Mouse (Mus musculus) midbrain, embryonic 16.5 days (tissue): ENCODE data around the gene Tspo. TPM values are rescaled to one million over a fixed set of nuclear protein-coding genes. Genes with fewer than 3 reads are reported as not detected.

Experiments used
- ATAC-seq: fragments of 200-750 bp; cut with Nextera tagmentation; 2 replicates; pipeline ENCODE4 v1.8.0; 2017; ENCODE audit warnings: moderate TSS enrichment
- H3K27ac ChIP-seq: fragments of 300-500 bp; sonication (generic); 2 replicates; pipeline ENCODE4 v1.5.1; 2014; ENCODE audit warnings: mild to moderate bottlenecking, low read length, mixed read lengths
- H3K27me3 ChIP-seq: fragments of 300-500 bp; sonication (generic); 2 replicates; pipeline ENCODE4 v1.6.1; 2014; ENCODE audit warnings: low read depth, low read length, mixed read lengths; ENCODE audit not compliant: control insufficient read depth, insufficient read depth
- H3K36me3 ChIP-seq: fragments of 300-500 bp; sonication (generic); 2 replicates; pipeline ENCODE4 v1.6.1; 2014; ENCODE audit warnings: mild to moderate bottlenecking, low read length, moderate library complexity, mixed read lengths; ENCODE audit not compliant: control insufficient read depth, insufficient read depth
- H3K4me1 ChIP-seq: fragments of 300-500 bp; sonication (generic); 2 replicates; pipeline ENCODE4 v1.6.1; 2014; ENCODE audit warnings: mild to moderate bottlenecking, low read length, mixed read lengths; ENCODE audit not compliant: control insufficient read depth, insufficient read depth
- H3K4me2 ChIP-seq: fragments of 300-500 bp; sonication (generic); 2 replicates; pipeline ENCODE4 v1.6.1; 2014; ENCODE audit warnings: mild to moderate bottlenecking, low read length, mixed read lengths
- H3K4me3 ChIP-seq: fragments of 300-500 bp; sonication (generic); 2 replicates; pipeline ENCODE4 v1.5.1; 2014; ENCODE audit warnings: low read depth, mild to moderate bottlenecking, low read length, moderate library complexity, mixed read lengths
- H3K9ac ChIP-seq: fragments of 300-500 bp; sonication (generic); 2 replicates; pipeline ENCODE4 v1.6.1; 2014; ENCODE audit warnings: low read depth, low read length, mixed read lengths
- H3K9me3 ChIP-seq: fragments of 300-500 bp; sonication (generic); replicated peaks from 2 replicates; pipeline ENCODE4 v1.6.1; 2014; ENCODE audit warnings: mild to moderate bottlenecking, low read length, mixed read lengths; ENCODE audit not compliant: control insufficient read depth, poor library complexity, severe bottlenecking
- whole genome bisulfite sequencing: fragments of 180-500 bp; shearing (Covaris S2); extraction: QIAGEN DNeasy Blood & Tissue Kit; methylation state at CpG from one replicate; pipeline ENCODE4 v1.1.7; 2014; 5-methylcytosine and 5-hydroxymethylcytosine counted together
- polyA plus RNA-seq: library from polyadenylated mRNA; unstranded; fragments of >200 nt; fragmentation: Nextera tagmentation; extraction: Ambion mirVana; gene quantifications from 2 replicates; pipeline ENCODE4 v1.2.1, GENCODE M21; 2015

Gene Tspo
- polyA plus RNA-seq, 1 experiment from 2014 or later = 5.8 TPM

- peaks cover 24% of the 10 kb centered on the region for H3K27me3 ChIP-seq
- H3K9me3 ChIP-seq = no peaks in the 10 kb centered on the region
- peak overlapping the region; percentile 55 for H3K9ac ChIP-seq
- no peaks in the 10 kb centered on the region for H3K36me3 ChIP-seq
- no peak overlapping the region for H3K27ac ChIP-seq
- H3K4me2 ChIP-seq = peak overlapping the region; percentile 89
- 1% methylated on average over 26 of the region's 26 CpGs for whole genome bisulfite sequencing
- peaks cover 16% of the 10 kb centered on the region for H3K4me1 ChIP-seq
- peak overlapping the region; percentile 45 for H3K4me3 ChIP-seq
- ATAC-seq = no peak
Observed at GRCm38 (mm10) chr15:83527092-83527437, 36.3 kb upstream of the Tspo start.

- Histone ChIP-seq H3K9me3 (no peaks in the 10 kb centered on the region), H3K4me3 (no peak overlapping the region), H3K9ac (no peak overlapping the region), H3K4me1 (peaks cover 16% of the 10 kb centered on the region), H3K27me3 (peaks cover 24% of the 10 kb centered on the region), H3K27ac (no peak overlapping the region), H3K36me3 (no peaks in the 10 kb centered on the region), H3K4me2 (no peak overlapping the region)
- ATAC-seq = no peak
- WGBS = 68% methylated on average over 2 of the region's 2 CpGs
Observed at GRCm38 (mm10) chr15:83527747-83528146, 35.6 kb upstream of the Tspo start.

DNA sequence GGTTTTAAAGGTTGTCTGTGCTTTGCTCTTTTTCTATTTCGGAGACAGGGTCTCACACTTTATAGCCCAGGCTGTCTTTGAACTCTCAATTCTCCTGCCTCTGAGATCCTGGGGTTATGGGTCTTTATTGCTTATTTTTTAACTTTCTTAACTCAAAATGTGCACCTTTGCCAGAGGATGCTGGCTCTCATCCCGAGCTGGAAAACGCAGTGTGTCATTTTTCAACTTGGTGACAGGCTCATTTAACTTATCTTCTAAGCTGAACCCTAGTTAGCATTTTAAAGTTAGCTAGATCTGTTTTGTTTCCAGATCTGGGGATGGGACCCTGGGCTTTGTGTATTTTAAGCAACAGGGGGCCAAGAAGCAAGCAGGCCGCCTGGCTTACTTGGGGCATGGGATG lies 34.5 kb upstream of the Tspo start:
- peaks cover 24% of the 10 kb centered on the region for H3K27me3 ChIP-seq
- H3K36me3 ChIP-seq = no peaks in the 10 kb centered on the region
- 76% methylated on average over 4 of the region's 4 CpGs for WGBS
- H3K4me2 ChIP-seq = no peak overlapping the region
- no peak overlapping the region for H3K27ac ChIP-seq
- H3K4me1 ChIP-seq = peaks cover 10% of the 10 kb centered on the region
- no peaks in the 10 kb centered on the region for H3K9me3 ChIP-seq
- no peak overlapping the region for H3K4me3 ChIP-seq
- ATAC-seq = no peak
- H3K9ac ChIP-seq = no peak overlapping the region

- no peak for ATAC-seq
- Histone ChIP-seq H3K4me2 (no peak overlapping the region), H3K4me3 (no peak overlapping the region), H3K27me3 (peaks cover 24% of the 10 kb centered on the region), H3K27ac (no peak overlapping the region), H3K36me3 (no peaks in the 10 kb centered on the region), H3K9me3 (no peaks in the 10 kb centered on the region), H3K4me1 (peaks cover 10% of the 10 kb centered on the region), H3K9ac (no peak overlapping the region)
- 85% methylated on average over 5 of the region's 5 CpGs for WGBS
Observed at GRCm38 (mm10) chr15:83529765-83530164, 33.6 kb upstream of the Tspo start.

GRCm38 (mm10) chr15:83530233-83530632 lies 33.2 kb upstream of the Tspo start:
- ATAC-seq = no peak
- no peak overlapping the region for H3K4me2 ChIP-seq
- H3K36me3 ChIP-seq = no peaks in the 10 kb centered on the region
- H3K4me1 ChIP-seq = peaks cover 10% of the 10 kb centered on the region
- no peak overlapping the region for H3K4me3 ChIP-seq
- 83% methylated on average over 9 of the region's 9 CpGs for WGBS
- no peak overlapping the region for H3K9ac ChIP-seq
- H3K9me3 ChIP-seq = no peaks in the 10 kb centered on the region
- no peak overlapping the region for H3K27ac ChIP-seq
- peaks cover 24% of the 10 kb centered on the region for H3K27me3 ChIP-seq

DNA sequence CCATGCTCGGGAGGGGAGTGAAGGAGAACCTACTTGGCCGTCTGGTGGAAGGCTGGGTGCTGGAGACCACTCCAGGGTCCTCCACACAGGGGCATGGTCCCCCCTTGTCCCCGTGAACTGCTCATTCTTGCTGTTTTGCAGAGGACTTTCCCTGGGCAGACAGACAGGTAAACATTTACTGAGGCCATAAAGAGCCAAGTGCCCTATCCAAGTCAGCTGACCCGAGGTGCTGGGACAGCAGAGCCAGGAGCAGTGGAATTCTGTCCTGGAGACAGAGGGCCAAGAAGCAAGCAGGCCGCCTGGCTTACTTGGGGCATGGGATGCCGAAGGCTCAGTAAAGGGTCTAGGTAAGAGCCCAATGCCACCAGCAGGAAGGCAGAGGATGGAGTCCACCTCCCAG lies 32.7 kb upstream of the Tspo start:
- peaks cover 20% of the 10 kb centered on the region for H3K27me3 ChIP-seq
- WGBS = 87% methylated on average over 6 of the region's 6 CpGs
- no peak overlapping the region for H3K4me2 ChIP-seq
- H3K4me3 ChIP-seq = no peak overlapping the region
- H3K4me1 ChIP-seq = peaks cover 10% of the 10 kb centered on the region
- H3K27ac ChIP-seq = no peak overlapping the region
- no peak overlapping the region for H3K9ac ChIP-seq
- H3K9me3 ChIP-seq = no peaks in the 10 kb centered on the region
- H3K36me3 ChIP-seq = no peaks in the 10 kb centered on the region
- no peak for ATAC-seq

- no peaks in the 10 kb centered on the region for H3K9me3 ChIP-seq
- no peak overlapping the region for H3K4me2 ChIP-seq
- H3K27ac ChIP-seq = no peak overlapping the region
- H3K36me3 ChIP-seq = no peaks in the 10 kb centered on the region
- H3K27me3 ChIP-seq = peaks cover 10% of the 10 kb centered on the region; the same call in 1 of the 2 replicates
- 91% methylated on average over 4 of the region's 5 CpGs for WGBS
- no peak overlapping the region for H3K9ac ChIP-seq
- peaks cover under 1% of the 10 kb centered on the region for H3K4me1 ChIP-seq
- no peak for ATAC-seq
- no peak overlapping the region for H3K4me3 ChIP-seq
Observed at GRCm38 (mm10) chr15:83531961-83532469, 31.4 kb upstream of the Tspo start.

GRCm38 (mm10) chr15:83532606-83533005 lies 30.8 kb upstream of the Tspo start:
- Histone ChIP-seq H3K9me3 (no peaks in the 10 kb centered on the region), H3K36me3 (no peaks in the 10 kb centered on the region), H3K27ac (no peak overlapping the region), H3K4me3 (no peak overlapping the region), H3K27me3 (peaks cover 5% of the 10 kb centered on the region; the same call in 1 of the 2 replicates), H3K4me1 (no peaks in the 10 kb centered on the region), H3K4me2 (no peak overlapping the region), H3K9ac (no peak overlapping the region)
- no peak for ATAC-seq
- 82% methylated on average over 7 of the region's 7 CpGs for WGBS

DNA sequence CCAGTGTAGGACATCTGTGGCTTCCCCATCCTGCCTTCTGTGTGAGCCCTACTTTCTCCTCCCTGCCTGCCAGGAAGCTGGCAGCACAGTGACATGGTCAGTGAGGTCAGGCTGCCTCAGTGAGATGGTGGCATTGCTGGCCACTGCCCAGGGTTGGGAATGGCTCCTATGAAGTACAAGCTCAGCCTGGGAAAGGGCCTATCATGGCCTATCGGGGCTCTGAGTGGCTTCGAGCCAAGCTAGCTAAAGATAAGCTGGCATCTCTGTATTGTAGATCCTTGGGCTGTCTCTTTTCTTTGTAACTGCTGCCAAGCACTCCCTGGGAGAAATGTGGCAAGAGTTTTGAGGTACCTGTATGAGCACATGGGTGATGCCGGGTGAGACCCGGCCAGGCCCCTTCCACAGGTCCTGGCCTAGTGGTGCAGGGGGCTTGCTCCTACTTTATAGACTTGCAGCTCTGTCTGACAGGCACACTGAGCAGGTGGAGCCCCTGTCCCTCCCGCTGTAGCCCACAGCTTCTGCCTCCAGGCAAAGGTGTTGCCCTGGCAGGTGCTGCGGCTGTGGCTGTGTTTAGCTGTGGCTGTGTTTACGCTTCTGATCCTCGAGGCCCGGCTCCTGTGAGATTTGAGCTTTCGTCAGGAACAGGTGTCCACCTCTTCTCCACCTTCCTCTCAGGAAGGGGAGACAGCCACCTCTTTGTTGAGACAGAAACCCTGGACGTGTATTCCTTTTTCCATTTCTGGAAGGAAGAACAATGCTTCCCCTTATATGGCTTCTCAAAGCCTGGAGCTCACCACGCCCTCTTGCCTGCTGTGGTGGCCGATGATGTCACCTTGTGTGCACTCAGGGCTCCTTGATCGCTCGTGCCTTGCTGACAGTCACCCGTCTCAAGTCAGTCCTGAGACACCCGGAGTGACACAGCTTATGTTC lies 28.2 kb upstream of the Tspo start:
- Histone ChIP-seq H3K27me3 (no peaks in the 10 kb centered on the region), H3K9me3 (no peaks in the 10 kb centered on the region), H3K36me3 (no peaks in the 10 kb centered on the region), H3K4me2 (no peak overlapping the region), H3K4me1 (no peaks in the 10 kb centered on the region), H3K9ac (no peak overlapping the region), H3K27ac (no peak overlapping the region), H3K4me3 (no peak overlapping the region)
- 82% methylated on average over 17 of the region's 17 CpGs for WGBS
- no peak for ATAC-seq
